Mouse (Mus musculus) cerebellum, postnatal 14 days (tissue): ENCODE data around the gene Cdkn2aipnl.
A peak's percentile ranks its signal among the peaks of the same experiment; 100 is the strongest.

Experiments used
- DNase-seq, 2 experiments: peaks; one replicate each; pipeline ENCODE4 v3.0.0; 2021; ENCODE audit warnings: mixed read lengths in 2 of 2

Cdkn2aipnl gene

DNA sequence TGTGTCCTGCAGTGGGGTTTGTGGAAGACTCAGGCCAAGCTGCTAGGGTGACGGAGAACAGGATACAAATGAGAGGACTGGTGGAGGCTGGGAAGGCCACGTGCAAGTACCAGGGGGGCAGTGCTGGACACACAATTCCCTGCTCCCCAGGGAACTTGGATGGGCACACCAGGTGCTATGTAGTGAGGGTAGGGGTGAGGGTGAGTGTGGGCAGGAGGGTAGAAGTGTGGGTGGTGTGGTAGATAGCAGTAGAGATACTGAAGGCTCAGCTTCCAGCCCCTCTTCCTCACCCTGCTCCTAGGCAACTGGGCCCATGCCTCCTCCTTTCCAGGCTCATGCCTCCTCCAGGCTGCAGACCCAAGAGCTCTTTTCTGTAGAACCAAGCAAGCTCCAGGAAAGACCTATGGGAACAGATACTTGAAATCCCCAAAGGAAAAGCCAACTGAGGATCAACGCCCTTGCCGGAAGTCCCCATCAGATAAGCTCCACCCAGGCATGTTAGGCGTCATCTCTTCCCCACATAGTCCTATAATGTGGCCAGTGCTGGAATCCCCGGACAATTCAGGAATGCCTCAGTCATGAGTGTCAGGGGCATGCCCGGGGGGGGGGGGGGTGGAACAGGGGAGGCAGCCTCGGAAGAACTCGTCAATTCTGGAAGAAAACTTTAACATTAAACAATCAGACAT, 18.2 kb upstream of the Cdkn2aipnl start:
- DNase-seq: no peak

DNA sequence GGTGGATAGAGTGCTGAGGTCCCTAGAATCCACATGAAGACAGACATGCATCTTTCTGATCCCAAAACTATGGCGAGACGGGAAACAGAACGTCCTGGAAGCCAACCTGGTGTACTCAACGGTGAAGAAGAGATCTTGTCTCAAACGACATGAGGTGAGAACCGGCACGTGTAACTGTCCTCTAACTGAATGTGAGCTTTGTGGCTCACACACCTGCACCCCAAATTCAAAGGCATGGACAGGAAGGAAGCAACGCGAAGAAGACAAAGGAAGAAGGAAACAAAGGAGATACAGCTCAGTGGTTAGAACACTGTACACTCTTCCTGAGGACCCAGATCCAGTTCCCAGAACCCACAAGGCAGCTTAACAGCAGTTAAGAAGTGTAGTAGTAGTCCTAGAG, 17.5 kb upstream of the Cdkn2aipnl start:
- no peak for DNase-seq

DNA sequence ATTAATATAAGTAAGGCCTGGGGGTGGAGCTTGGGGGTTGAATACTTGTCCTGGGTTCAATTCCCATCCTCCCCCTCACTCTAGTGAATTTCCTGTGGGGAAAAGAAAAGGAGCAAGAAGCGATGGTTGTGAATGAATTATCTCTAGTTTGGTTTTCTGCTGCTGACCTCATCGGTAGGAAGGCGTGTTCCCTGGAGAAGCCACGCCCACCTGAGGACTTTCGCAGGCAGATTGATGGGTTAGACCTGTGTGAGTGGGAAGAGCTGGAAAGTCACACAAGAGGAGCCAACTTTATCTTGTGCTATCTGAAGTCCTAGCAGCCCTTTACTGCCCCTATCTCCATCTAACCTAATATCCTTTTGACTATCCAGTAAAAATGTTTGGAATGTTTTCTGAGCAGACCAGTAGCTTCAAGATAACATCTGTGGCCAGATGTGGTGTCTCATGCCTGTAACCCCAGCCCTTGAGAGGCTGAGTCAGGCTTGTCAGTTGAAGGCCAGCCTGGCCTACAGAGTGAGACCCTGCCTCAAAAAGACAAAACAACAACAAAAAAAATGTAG, 15.5 kb upstream of the Cdkn2aipnl start:
- no peak for DNase-seq

DNA sequence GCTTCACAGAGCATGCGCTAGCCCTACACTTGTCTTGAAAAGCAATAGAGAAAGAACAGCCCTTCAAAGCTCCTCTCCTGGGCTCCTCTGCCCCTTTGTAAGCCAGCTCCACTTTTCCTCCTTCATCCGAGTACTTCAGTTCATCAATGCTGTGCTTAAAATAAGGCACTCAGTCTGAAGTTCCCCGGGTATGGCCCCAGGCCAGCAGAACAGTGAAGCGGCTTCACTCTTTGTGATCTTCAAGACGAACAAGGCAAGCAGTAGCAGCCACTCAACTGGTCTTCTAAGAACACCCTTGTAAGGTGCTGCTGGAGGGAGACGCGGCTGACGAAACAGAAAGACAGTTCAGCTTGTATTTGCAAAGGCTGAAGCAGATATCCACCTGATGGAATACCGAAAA, 11.3 kb upstream of the Cdkn2aipnl start:
- DNase-seq: no peak

DNA sequence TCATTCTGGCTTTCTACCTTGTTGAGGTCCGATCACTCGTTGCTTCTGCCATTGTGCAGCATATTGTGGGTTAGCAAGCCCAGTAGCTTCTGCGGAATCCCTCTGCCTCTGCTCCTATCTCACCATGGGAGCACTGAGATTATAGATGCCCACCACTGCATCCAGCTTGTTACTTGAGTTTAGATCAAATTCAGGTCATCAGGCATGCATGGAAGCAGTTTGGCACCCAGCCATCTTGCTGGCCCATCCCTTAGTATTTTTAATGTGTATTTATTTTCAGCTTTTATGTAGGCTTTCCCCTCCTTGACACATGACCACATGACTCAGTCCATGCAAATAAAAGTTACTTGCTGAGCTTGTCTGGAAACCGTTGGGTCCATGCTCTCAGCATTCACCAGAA, 9.7 kb upstream of the Cdkn2aipnl start:
- no peak for DNase-seq

DNA sequence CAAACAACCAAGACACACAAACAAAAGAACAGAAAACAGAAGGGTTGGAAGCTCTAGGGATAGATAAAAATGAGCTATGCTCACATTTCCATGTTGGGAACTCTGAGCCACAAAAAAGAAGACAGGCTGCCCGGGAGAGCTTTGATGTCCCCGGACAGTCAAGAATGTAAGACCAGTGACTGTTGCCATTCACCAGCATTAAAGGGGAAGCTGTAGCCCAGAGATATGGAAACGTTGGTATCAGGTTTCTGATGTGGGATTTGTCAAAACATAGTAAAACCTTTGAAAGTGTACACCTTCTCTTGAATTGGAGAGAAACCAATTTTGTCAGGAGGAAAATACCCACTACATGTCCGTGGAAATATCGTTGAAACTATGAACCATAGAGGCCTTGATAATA, 8.0 kb upstream of the Cdkn2aipnl start:
- DNase-seq: no peak

DNA sequence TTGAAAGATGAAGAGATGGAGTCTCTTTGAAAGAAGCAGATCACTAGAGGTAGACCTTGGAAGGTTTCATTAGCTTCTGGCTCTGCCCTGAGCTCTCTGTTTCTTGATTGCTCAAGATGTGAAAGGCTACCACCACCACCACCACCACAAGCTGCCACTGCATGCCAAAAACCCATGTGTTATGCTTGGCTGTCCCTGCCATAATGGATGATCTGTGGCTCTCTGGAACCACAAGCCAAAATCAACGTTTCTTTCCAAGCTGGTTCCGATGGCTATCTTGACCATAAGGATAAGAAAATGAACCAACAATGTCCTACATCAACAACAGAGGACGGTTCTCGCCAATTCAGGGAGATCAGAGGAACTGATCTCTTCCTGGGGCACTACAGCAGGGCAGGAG, 7.4 kb upstream of the Cdkn2aipnl start:
- DNase-seq: no peak

DNA sequence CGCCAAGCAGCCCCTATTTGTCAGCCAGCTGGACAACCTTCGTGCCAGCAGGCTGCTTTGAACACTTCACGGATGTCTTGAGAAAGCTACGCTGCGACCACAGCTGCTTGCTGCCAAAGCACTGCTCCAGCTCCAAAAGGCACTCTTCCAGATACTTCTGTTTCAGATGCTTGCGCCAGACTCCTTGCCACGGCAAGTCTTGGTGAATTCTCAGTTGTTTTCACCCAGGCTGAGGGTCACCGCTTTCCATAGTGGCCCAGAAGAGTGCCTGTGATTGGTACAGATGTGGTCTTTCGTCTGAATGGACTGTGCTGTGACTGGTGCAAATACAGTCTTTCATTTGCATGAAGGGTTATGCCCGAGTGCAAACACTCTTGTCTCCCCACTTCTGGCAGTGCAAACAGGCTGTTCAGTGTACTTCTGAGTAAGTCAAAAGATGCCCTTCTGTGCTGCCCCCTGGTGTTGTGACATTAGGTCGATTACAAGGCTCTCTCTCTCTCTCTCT, 6.4 kb upstream of the Cdkn2aipnl start:
- DNase-seq: peak; percentile 40 to 60

DNA sequence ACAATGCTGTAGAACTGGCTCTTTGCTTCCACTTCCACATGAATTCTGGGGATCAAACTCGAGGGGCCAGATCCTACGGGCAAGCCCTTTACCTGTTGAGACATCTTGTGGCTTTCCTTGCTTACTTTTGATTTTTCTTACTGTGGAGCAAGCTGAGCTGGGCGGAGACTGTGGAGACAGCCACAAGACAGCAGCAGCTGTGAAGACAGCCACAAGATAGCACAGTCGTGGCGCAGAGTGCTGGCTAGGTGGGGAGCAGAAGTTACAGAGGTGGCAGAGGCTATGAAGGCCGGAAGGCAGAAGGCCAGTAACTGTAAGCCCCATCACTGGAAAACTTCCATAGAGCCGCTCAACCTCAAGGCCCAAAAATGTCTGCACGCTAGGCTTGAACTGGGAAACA, 5.7 kb upstream of the Cdkn2aipnl start:
- DNase-seq: no peak

DNA sequence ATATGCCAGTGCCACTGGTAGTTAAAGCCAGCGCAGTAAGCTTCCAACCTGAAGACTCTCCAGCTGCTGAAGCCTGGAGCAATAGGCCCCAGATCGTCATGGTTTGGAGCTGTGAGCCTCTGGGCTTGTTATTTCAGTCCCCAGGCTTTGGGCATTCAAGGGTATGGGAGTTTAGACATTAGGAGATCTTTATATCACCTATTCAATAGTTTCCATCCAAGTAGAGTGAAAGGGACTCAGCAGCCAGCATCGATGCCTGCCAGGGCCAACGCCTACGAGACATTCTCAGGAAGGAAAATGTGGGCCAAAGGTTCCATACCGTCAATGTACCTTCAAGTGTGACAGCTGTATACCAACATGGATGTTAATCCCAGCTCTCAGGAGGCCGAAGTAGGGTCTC, 5.2 kb upstream of the Cdkn2aipnl start:
- DNase-seq: peak in 1 of 2 experiments; percentile 17

DNA sequence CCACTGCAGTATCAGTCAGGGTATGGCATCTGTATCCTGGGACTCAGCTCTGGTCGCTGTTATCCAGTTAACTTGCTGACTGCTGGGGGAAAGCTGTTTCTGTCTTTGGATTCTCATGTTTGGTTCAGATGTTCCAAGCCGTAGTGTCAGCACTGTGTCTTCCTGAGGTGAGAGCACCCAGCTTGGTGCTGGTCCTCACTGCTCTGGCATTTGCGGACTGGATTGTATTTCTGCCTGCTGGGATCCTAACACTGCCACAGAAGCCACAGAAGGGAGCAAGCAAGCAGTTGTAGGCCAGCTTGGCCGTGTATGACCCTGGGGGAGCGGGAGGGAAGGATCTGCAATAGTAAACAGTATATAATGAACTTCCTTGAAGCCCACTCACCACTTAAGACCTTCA, 810 bp upstream of the Cdkn2aipnl start:
- no peak for DNase-seq

DNA sequence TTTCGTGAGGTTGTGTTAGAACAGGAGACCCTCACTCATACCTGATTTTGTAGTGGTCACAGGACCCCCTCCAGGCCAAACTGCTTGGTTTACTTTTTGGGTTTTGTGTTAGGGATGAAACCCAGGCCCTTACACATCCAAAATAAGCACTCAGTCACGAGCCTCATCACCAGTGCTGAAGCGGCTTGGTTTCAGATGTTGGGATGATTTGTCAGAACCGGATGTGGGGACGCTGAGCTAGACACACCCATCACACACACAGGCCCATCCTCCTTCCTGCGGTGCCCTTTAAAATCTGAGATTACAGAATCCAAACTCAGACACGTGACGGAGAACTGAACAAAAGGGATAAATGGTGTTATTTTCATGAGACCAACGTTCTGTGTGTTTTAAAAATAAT, 1.4 kb downstream of the Cdkn2aipnl start:
- DNase-seq: no peak

DNA sequence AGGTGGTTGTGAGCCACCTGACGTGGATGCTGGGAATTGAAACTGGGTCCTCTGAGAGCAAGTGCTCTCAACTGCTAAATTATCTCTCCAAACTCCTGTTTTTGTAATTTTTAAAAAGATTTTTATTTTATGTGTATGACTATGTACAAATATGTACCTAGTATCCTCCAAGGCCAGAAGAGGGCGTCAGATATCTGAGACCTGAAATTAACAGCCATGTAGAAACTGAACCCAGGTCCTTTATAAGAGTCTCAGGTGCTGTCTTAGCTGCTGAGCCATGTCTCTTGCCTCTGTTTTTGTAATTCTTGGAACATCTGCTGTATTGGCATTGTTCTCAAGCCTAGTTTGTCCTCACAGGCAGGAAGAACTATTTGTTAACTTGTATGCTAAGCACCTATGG, 2.0 kb downstream of the Cdkn2aipnl start:
- DNase-seq: no peak

DNA sequence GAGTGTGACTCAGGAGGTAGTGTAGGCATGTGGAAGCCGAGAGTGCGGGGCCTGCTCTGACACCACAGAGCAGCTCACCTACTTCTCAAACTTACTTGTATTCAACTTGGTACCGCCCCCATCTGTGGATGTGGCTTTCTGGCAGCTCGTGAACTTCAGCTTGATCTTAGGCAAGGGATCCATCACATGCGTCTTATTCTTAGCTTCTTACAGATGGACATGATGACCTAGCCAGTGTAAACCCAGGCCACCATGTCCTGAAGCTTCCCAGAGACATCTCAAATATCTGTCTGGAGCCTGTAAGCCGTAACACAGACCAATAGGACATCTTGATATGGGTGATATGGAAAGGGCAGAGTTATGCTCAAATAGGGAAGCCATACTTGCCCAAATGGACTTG, 4.2 kb downstream of the Cdkn2aipnl start:
- no peak for DNase-seq

DNA sequence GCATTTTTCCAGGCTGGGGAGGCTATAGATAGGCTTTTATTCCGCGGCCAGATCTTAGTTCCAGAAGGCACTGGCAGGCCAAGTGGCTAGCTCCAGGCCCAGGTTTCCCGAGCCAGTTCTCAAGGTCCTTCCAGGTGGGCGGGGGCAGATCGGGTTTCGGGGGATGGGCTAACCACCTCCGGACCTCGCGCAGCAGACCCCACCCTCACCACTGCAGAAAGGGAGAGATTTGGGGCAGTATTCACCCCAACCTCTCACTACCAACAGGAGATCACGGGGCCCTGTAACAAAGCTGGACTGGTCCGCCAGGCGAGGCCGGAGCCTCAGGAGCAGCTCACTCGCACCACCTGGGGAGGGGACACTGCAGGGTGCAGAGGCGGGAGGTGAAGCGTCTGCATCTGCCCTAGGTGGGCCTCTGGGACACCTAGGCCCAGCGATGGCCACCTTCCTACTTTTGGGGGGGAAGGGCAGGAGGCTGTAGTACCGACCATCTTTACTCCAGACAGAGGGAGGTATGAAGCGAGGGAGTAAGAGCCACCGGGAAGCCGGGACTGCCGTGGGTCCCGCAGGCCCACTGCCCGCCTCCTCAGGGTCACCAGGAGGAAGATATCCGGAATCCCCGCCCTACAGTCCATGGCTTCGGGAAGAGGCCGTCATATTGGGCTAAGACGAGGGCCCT, 32.3 kb downstream of the Cdkn2aipnl start:
- peak; percentile 74 to 76 for DNase-seq

DNA sequence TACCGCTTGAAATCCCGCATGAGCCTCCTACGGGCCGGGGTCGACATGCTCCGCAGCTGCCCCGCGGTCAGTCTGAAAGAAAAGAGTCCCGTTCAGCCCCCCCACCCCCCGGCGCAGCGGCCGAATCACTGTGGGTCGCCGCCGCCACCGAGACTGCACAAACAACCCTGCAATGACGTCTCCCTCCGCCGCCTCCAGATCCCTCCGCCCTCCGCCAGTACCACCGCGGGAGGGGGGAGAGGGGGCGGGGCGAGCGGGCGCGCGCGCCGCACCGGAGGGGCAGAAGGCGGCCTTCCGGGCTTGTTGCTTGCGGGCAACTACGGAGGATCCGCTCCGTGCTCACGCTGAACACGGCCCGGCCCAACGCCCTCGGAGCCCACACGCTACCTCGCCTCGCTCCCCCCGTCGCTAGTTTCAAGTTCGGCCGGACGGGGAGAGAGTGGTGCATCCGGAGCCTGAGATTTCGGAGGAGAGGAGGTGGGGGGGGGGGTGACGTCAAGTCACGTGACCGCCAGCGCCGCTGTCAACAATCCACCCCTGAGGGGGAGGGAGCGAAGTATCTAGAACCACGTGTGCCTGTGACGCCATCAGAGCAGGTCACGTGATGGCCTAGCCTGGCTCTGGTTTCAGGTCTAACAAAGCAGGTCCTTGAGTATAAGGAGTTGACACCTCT, 33.0 kb downstream of the Cdkn2aipnl start, which contains the start of gene Ube2b:
Gene Ube2b (minus strand): TSS at position 473 of the 673 bp plus-strand sequence.
- DNase-seq: peak; percentile 97 to 98

DNA sequence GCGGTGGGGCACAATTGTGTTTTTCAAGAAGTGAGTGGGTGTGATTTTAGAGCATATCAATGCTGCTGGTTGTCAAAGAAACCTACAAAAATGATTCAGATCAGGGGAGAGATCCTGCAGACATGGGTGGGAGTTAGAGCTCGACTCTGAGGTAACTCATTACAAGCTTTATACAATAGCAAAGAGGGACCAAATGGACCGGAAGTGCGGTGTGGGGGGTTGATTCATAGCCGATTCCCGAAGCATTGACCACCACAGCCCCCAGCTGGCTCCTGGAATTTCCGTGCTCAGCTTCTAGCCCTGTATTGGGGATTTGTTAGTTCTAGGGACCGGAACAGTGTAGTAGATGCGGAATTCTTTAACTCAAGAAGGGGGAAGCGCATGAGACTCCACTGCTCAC, 33.9 kb downstream of the Cdkn2aipnl start:
- no peak for DNase-seq

DNA sequence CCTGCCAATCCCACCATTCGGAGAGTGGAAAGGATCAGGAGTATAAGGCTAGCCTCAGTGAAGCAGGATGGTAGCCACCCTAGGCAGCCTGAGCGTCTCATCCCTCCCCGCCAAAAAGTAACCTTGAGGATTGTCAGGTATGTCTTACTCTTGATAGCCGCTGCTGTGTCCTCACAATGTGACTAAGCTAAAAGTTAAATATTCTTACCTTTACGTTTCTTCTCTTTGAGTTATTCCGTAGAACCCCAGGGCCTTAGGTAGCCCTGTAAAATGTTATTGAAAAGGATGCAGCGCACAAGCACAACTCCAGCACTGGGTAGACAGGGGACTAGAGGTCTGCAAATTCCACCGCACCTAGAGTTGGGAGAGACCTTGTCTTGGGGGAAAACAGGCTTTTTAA, 34.4 kb downstream of the Cdkn2aipnl start:
- no peak for DNase-seq

DNA sequence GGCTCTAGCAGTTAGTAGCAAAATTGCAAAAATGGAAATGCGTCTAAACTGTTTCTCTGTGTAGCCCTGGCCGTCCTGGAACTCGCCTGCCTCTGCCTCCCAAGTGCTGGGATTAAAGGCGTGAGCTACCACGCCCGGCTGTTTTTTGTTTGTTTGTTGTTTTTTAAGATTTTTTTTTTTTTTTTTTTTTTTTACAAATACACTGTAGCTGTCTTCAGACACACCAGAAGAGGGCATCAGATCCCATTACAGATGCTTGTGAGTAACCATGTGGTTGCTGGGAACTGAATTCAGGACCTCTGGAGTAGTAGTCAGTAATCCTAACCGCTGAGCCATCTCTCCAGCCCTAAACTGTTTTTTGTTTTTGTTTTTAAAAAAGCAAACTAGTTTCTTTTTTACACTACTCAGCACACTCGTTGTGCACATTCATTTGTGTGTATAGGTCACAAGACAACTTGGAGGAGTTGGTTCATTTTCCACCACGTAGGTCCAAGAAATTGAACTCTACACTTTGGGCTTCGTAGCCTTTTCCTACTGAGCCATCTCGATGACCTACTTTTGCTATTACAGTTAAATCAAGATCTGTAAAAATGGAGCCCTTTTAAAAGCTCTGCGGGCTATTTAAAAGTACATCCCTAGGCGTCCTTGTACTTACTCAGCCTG, 35.5 kb downstream of the Cdkn2aipnl start:
- no peak for DNase-seq

DNA sequence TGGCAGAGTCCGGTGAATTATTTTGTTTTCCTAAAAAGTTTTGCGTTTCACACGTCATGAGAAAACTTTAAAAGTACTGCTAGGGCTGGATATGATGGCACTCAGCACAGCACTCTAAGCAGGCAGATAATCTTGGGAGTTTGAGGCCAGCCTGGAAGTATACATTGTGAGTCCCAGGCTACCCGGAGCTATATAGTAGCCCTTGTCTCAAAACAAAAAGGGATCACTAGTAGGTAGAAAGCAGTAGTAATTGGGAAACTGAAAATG, 36.0 kb downstream of the Cdkn2aipnl start:
- DNase-seq: no peak

DNA sequence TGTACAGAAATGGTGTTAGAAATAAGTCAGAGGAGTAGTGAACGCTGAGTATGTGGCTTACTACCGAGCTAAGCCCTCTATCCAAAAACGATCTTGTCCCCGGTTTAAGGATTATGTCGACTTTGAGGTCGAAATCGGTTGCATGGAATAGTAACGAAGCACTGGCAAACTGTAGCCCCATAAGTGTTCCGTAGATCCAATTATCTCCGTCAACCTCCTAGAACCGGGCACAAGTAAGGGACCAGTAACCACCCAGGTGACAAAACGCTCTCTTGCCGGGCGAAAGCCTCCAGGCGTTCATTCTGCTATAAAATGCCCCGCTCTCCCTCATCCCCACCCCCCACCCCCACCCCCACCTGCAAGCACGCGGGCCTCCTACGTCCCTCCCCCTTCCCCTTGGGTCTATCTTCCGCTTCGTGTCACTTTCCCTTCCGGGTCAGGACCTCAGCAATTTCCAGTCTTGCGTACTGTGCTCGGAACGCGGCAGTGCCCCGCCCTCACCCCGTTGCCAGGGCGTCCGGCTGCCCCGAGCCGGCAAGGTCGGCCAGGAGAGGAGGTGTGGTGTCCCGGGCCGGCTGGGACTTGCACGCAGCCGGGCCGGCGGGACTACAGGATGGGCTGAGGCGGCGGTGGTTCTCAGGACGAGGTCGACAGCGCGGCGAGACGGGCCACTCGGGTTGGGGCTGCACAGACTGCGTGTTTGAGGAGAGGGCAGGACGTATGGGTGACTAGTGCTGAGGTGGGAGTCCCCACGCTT, 36.5 kb downstream of the Cdkn2aipnl start, which contains the start of gene Cdkl3:
Gene Cdkl3 (plus strand): TSS at position 450 of the 757 bp plus-strand sequence.
- DNase-seq: peak; percentile 90 to 91

DNA sequence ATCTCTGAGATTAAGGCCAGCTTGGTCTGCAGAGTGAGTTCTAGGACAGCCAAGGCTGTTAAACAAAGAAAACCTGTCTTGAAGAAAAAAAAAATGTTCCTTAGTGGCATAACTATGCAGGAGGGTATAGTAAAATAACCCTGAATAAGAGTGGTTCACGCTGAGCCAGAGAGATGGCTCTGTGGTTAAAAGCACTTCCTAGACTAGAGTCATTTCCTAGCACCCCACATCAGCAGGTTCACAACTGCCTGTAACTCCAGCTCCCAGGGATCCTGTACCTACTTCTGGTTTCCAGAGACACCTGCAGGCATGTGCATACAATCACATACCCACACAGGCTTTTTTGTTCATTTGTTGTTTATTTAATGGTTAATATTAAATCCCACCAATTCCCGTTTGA, 38.1 kb downstream of the Cdkn2aipnl start:
- DNase-seq: no peak
